Mouse (Mus musculus) mouse embryonic stem cell (cell line): ENCODE results near the gene Pgpep1.

Experiments used
- in situ Hi-C, 2 experiments: fragments of 300-500 bp; cut with MboI; formaldehyde crosslinking; loops; 1 replicate in 1 of 2; 3 replicates in 1 of 2; pipeline ENCODE4 v1.14.3; 2019 to 2020; ENCODE audit warnings: low sequenced_read_pairs in 2 of 2, low pct_unique_long_range_greater_than_20kb in 1 of 2, mixed read lengths in 1 of 2; ENCODE audit not compliant: unreplicated experiment in 1 of 2

Gene Pgpep1

DNA sequence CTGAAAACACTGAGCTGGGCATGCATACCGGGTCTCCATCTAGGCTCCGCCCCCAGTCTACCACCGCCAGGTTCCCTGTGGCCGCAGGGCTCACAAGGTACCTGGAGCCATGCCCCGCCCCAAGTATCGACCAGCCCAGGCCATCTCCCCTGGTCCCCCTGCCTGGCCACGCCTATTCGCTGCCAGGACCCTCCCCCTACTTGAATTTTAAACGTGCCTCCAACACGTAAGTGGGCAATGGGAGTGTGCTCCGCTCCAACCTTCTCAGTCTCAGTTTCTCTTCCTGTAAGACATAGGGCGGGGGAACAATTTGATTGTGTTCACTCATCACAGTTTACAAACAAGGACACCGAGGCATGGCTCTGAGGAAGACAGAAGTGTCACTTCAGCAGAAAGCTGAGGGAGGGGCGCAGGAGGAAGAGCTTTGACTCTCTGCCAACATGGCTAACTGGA lies at the start of gene Pgpep1:
TSS of gene Pgpep1 (minus strand) at position 116 of the 453 bp plus-strand sequence.
- in situ Hi-C loops, result no loop called here

DNA sequence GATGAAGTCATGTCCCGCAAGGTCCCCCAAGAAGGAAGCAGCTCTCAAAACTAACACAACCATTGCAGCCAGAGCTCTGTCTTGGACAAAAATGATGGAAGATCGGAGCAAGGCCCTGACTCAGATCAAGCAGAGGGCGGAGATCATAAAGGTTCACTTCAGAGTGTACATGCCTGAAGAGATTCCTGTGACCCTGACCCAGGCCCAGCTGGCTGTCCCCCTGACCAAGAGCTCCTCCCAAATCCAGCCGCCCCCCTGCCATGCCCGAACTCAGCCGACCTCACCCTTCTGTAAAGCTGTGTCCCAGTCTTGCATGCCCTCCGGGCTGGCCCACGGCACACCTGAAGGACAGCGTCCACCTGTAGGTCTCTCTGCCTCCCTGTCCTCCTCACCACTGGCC lies 49.6 kb upstream of the Pgpep1 start:
- in situ Hi-C loops, result loop anchor here in 1 of 2 experiments (5.0 kb wide), 2 partner anchors 43 to 128 kb away; partner anchors contain the start of genes Arrdc2 and Rab3a

- in situ Hi-C loops, result no loop called here
These were observed 48.1 kb upstream of the Pgpep1 start for GRCm38 (mm10) chr8:70708281-70708680.

DNA sequence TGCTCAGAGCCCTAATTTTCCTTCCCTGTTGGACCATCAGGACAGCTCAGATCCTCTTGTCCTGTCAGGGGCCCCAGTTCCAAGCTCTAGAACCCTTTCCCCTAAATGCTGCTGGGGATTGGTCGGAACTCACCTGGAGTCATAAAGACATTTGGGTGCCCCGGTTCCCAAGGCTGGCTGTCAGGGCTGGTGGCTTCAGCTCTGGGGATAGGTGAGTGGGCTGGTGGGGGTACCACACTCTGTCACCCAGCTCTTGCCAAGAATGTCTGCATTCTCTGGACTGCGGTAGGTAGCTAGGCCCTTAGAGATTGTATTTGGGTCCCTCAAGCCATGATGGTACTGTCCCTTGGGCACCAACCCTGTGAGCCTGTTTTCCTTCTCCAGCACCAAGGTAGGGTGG lies 43.1 kb upstream of the Pgpep1 start, which contains the start of gene Iqcn:
TSS of gene Iqcn (plus strand) at position 171 of the 400 bp plus-strand sequence.
- in situ Hi-C loops, result no loop called here

DNA sequence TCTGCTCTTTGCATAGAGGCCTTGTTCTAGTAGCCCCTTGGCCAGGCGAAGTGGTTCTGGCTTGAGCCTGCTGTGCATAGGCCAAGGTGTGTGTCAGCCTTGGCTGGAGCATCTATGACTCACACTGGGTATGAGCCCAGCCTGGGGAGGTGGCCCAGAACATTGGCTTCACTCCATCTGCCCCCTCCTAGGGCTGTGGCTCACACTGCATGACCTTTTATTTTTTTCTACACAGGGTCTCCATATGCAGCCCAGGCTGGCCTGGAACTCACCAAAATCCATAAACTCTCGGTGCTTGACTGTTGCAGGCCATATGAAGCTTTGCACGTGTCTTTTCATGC lies 42.6 kb upstream of the Pgpep1 start:
- in situ Hi-C loops, result no loop called here

GRCm38 (mm10) chr8:70701982-70702841 lies 42.0 kb upstream of the Pgpep1 start:
- in situ Hi-C loops, result no loop called here

GRCm38 (mm10) chr8:70701048-70701981 lies 41.1 kb upstream of the Pgpep1 start:
- in situ Hi-C loops, result no loop called here

DNA sequence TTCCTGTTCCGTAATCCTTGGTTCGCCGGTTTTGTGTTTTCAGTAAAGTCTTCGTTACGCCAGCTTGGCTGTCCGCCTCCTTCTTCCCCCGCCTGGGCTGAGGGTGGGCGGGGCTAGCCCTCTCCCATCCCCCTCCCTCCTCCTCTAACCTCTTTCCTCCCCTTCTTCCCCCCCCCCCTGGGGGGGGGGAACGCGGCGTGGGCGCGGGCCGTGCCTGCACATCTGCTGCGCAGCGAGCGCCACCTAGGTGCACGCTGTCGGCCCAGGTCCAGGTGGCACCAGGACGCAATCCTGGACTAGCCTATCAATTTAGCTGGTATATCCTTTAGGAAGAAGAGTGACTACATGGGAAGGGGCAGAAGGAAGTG lies 40.4 kb upstream of the Pgpep1 start:
- in situ Hi-C loops, result no loop called here

DNA sequence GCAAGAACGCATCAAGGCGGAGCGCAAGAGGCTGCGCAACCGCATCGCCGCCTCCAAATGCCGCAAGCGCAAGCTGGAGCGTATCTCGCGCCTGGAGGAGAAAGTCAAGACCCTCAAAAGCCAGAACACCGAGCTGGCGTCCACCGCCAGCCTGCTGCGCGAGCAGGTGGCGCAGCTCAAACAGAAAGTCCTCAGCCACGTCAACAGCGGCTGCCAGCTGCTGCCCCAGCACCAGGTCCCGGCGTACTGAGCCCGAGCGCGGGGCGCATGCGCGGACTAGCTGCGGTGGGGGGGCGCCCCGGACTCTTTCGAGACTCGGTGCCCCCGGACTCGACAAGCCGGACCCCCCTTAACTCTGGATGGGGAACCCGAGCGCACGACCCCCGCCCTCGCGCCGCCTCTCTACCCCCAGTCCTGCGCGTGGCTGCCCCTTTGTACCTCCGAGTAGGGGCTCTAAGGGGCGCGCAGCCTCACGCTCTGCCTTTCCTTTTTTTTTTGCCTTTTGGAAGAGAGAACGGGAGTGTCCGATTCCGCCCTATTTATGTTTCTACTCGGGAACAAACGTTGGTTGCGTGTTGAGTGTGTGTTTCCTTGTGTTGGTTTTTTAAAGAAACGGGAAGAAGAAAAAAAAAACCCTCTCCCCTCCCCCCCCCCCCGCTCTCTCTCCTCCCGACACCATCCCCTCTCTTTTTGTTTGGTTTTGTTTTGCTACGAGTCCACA lies 39.8 kb upstream of the Pgpep1 start:
- in situ Hi-C loops, result no loop called here

- in situ Hi-C loops, result no loop called here
These were observed 39.1 kb upstream of the Pgpep1 start for GRCm38 (mm10) chr8:70699116-70699833.

GRCm38 (mm10) chr8:70698310-70699109 lies 38.3 kb upstream of the Pgpep1 start, which contains the start of gene Jund:
Jund (plus strand) TSS chr8:70698949.
- in situ Hi-C loops, result no loop called here

DNA sequence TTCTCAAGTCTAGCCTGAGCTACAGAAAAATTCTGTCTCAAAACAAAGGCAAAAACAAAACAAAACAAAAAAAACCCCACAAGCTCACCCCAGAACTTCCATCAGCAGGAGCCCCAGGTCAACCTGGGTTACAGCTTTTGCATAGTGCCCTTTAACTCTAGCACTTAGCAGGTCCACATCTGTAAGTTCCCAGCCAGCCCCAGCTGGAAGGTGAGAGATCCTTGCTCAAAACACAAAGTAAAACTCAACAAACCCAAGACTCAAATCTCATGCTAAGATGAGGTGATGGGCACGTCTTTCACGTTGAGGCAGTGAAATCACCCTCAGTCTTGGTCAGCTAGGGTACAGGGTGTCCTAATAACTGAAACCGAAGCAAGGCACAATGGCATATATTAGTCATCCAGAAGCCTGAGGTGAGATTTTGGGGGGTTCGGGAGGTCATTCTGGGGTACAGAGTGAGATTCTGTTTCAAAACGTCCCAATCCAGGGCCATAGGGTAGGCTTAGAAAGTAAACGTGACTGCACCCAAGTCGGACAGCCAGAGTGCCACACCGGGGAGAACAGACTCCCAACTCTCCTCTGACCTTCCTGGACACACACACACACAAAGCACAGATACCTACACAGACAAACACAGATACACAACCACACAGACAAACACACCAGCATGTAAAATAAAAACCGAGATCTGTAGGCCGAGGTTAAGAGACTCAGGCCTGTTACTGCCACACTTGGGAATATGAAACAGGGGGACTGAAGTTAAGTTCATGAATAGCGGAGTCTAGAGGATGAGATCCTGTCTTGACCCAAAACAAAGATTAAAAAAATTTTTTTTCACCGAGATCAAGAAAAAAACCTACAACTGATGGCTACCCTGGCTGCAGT lies 37.4 kb upstream of the Pgpep1 start:
- in situ Hi-C loops, result no loop called here

DNA sequence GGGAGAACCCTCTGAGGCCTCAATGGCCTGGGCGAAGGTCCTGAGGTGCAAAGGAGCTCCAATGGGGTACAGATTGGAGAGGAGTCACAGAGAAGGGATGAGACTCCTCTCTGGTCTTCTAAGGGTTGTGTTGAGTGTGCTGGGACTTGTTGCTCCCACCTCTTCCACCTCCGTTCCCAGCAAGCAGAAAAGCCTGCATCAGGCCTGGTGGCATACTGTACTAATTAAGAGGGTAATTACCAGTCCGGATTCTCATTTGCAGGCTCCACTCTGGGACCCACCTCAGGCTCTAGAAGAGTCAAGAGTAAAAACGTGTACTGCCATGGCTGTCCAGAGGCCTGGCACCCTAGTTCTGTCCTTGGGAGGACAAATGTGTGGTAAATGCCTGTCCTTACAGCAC lies 36.8 kb upstream of the Pgpep1 start:
- in situ Hi-C loops, result no loop called here

GRCm38 (mm10) chr8:70696019-70696885 lies 36.1 kb upstream of the Pgpep1 start:
- in situ Hi-C loops, result no loop called here

GRCm38 (mm10) chr8:70695318-70696018 lies 35.3 kb upstream of the Pgpep1 start:
- in situ Hi-C loops, result no loop called here
